Mouse (Mus musculus) forebrain, embryonic 11.5 days (tissue): Measurements from ENCODE around the gene Prrc2b. TPM values are rescaled to one million over a fixed set of nuclear protein-coding genes. Genes with fewer than 3 reads are reported as not detected.

Source experiments
- ATAC-seq: fragments of 200-750 bp; cut with Nextera tagmentation; replicated peaks from 2 replicates; pipeline ENCODE4 v1.8.0; 2017; ENCODE audit warnings: moderate TSS enrichment; ENCODE audit not compliant: low FRiP score
- DNase-seq: peaks from one replicate; pipeline ENCODE4 v3.0.0-alpha.2; 2017; ENCODE audit warnings: low spot score
- H3K27ac ChIP-seq: fragments of 300-500 bp; sonication (generic); 2 replicates; pipeline ENCODE4 v1.5.1; 2014; ENCODE audit warnings: low read depth, low read length
- H3K27me3 ChIP-seq: fragments of 300-500 bp; sonication (generic); 2 replicates; pipeline ENCODE4 v1.6.1; 2014; ENCODE audit warnings: mild to moderate bottlenecking, low read length, mixed read lengths; ENCODE audit not compliant: control insufficient read depth, insufficient read depth
- H3K36me3 ChIP-seq: fragments of 300-500 bp; sonication (generic); 2 replicates; pipeline ENCODE4 v1.6.1; 2014; ENCODE audit warnings: mild to moderate bottlenecking, low read length, moderate library complexity, mixed read lengths; ENCODE audit not compliant: control insufficient read depth, insufficient read depth
- H3K4me1 ChIP-seq: fragments of 300-500 bp; sonication (generic); replicated peaks from 2 replicates; pipeline ENCODE4 v1.6.1; 2014; ENCODE audit warnings: low read length, mixed read lengths; ENCODE audit not compliant: control insufficient read depth, insufficient read depth
- H3K4me2 ChIP-seq: fragments of 300-500 bp; sonication (generic); 2 replicates; pipeline ENCODE4 v1.6.1; 2014; ENCODE audit warnings: low read depth, mild to moderate bottlenecking, low read length, moderate library complexity, mixed read lengths; ENCODE audit not compliant: severe bottlenecking
- H3K4me3 ChIP-seq: fragments of 300-500 bp; sonication (generic); 2 replicates; pipeline ENCODE4 v1.5.1; 2014; ENCODE audit warnings: low read depth, low read length
- H3K9ac ChIP-seq: fragments of 300-500 bp; sonication (generic); 2 replicates; pipeline ENCODE4 v1.6.1; 2014; ENCODE audit warnings: low read length
- H3K9me3 ChIP-seq: fragments of 300-500 bp; sonication (generic); 2 replicates; pipeline ENCODE4 v1.6.1; 2016; ENCODE audit warnings: low read length, mixed read lengths; ENCODE audit not compliant: control insufficient read depth
- whole genome bisulfite sequencing: fragments of 180-500 bp; shearing (Covaris S2); extraction: QIAGEN DNeasy Blood & Tissue Kit; methylation state at CpG from one replicate; pipeline ENCODE4 v1.1.7; 2014; 5-methylcytosine and 5-hydroxymethylcytosine counted together
- polyA plus RNA-seq: library from polyadenylated mRNA; unstranded; fragments of >200 nt; fragmentation: Nextera tagmentation; extraction: Ambion mirVana; gene quantifications from 2 replicates; pipeline ENCODE4 v1.2.1, GENCODE M21; 2014

Gene Prrc2b
- polyA plus RNA-seq, 1 experiment from 2014 or later, result 102 TPM

DNA sequence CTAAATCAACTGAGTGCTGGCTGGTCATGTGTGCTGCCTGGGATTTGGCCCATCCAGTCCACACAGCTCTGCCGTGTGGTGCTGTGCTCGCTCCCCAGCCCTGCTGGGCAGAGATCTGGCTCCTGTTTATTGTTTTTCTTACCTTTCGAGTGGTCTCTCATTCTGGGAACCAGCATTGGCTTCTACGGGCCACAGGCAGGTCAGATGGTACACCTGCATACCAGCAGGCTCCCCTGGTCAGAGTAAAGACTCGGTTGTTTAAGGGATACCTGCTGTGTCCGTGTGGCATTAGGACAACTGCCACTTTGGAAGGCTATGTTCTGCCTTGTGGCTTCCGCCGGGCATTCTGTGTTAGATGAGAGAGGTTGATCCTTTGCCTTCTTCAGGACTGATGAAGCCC is 60.8 kb downstream of the Prrc2b start:
- 93% methylated on average over 8 of the region's 8 CpGs for WGBS
- no peak for ATAC-seq
- no peak overlapping the region for H3K9ac ChIP-seq
- H3K4me3 ChIP-seq, result no peak overlapping the region
- H3K4me2 ChIP-seq, result no peak overlapping the region
- H3K4me1 ChIP-seq, result no peaks in the 10 kb centered on the region
- H3K27me3 ChIP-seq, result no peaks in the 10 kb centered on the region
- no peak overlapping the region for H3K27ac ChIP-seq
- DNase-seq, result no peak
- H3K9me3 ChIP-seq, result no peaks in the 10 kb centered on the region
- peaks cover 49% of the 10 kb centered on the region for H3K36me3 ChIP-seq

DNA sequence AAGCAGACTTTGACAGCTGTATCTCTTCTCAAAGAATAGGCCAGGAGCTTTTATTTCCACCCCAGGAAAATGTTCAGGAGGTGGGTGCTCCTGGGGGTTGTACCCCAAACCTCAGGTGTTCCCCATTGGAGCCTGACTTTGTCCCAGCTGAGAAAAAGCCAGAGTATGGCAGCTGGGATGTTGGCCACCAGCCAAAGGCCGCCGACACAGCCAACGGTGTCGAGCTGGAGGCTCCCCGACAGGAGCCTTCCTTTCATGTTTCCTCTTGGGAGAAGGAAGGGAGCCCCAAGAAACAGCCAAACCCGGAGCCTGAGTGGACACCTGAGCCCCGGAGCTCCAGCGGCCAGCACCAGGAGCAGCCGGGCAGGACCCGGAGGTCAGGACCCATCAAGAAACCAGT is 62.1 kb downstream of the Prrc2b start:
- no peaks in the 10 kb centered on the region for H3K4me1 ChIP-seq
- 93% methylated on average over 10 of the region's 10 CpGs for WGBS
- H3K4me3 ChIP-seq, result no peak overlapping the region
- H3K27me3 ChIP-seq, result no peaks in the 10 kb centered on the region
- no peak overlapping the region for H3K4me2 ChIP-seq
- H3K9ac ChIP-seq, result no peak overlapping the region
- ATAC-seq, result no peak
- H3K9me3 ChIP-seq, result no peaks in the 10 kb centered on the region
- H3K36me3 ChIP-seq, result peaks cover 51% of the 10 kb centered on the region
- DNase-seq, result no peak
- no peak overlapping the region for H3K27ac ChIP-seq

DNA sequence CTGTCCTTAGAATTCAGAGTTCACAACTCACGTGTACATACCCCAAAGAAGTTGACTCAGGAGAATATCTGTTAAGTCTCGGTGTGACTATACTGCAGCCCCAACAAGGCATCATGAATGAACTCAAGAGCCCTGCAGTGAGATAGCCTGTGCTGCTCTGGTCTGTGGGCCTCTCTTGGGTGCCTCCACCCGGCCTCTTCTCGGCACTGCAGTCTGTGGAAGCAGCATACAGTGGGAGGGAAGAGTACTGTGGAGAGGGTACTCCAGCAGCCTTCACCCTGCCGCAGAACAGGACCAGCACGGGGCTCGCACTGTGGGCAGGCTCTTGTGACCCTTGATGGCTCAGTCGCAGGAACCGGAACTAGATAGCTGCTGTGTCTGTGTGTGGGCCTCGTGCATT is 64.7 kb downstream of the Prrc2b start:
- Histone ChIP-seq H3K9ac (no peak overlapping the region), H3K9me3 (no peaks in the 10 kb centered on the region), H3K27ac (no peak overlapping the region), H3K4me1 (no peaks in the 10 kb centered on the region), H3K4me2 (no peak overlapping the region), H3K27me3 (no peaks in the 10 kb centered on the region), H3K4me3 (no peak overlapping the region), H3K36me3 (peaks cover 60% of the 10 kb centered on the region)
- WGBS, result 96% methylated on average over 10 of the region's 10 CpGs
- DNase-seq (no peak), ATAC-seq (no peak)

DNA sequence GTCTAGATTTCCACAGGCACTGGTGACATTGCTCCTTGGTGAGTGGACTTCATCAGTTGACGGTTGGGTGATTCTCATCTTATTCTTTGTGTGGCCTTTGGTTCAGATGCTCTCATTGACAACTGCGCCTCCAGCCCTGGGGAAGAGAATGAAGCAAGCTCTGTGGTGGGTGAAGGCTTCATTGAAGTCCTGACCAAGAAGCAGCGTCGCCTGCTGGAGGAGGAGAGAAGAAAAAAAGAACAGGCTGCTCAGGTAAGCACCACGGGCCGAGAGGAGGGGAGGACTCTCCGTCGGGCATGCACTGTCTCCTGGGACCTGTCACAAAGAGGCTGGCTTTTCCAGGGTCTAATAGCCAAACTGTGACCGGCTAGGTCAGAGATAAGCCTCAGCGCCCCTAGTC is 65.6 kb downstream of the Prrc2b start:
- Histone ChIP-seq H3K27ac (no peak overlapping the region), H3K9me3 (no peaks in the 10 kb centered on the region), H3K4me3 (no peak overlapping the region), H3K4me2 (no peak overlapping the region), H3K9ac (no peak overlapping the region), H3K27me3 (no peaks in the 10 kb centered on the region), H3K4me1 (no peaks in the 10 kb centered on the region), H3K36me3 (peaks cover 64% of the 10 kb centered on the region)
- no peak for ATAC-seq
- WGBS, result 92% methylated on average over 10 of the region's 10 CpGs
- no peak for DNase-seq

DNA sequence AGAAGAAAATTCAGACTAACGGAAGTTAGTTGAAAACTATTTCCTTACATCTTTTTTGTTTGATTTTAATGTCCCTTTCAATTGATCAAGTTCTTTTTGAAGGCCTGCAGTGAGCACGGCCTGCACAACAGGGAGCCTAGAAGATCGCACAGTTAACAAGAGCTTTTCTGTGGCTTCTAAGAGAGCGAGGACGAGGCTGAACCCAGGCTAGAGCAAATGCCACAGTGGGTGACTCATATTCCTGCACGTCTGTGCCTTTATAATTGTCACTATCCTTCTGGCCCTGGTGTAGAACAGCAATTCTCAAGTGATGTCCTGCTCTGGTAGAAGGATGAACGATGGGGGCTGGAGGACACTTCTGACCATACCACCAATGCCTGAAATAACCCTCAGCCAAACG is 66.8 kb downstream of the Prrc2b start:
- ATAC-seq (no peak), DNase-seq (no peak)
- H3K4me1 ChIP-seq, result no peaks in the 10 kb centered on the region
- H3K36me3 ChIP-seq, result peaks cover 66% of the 10 kb centered on the region
- H3K4me2 ChIP-seq, result no peak overlapping the region
- H3K27me3 ChIP-seq, result no peaks in the 10 kb centered on the region
- H3K9ac ChIP-seq, result no peak overlapping the region
- no peak overlapping the region for H3K4me3 ChIP-seq
- H3K27ac ChIP-seq, result no peak overlapping the region
- 85% methylated on average over 8 of the region's 8 CpGs for WGBS
- H3K9me3 ChIP-seq, result no peaks in the 10 kb centered on the region

DNA sequence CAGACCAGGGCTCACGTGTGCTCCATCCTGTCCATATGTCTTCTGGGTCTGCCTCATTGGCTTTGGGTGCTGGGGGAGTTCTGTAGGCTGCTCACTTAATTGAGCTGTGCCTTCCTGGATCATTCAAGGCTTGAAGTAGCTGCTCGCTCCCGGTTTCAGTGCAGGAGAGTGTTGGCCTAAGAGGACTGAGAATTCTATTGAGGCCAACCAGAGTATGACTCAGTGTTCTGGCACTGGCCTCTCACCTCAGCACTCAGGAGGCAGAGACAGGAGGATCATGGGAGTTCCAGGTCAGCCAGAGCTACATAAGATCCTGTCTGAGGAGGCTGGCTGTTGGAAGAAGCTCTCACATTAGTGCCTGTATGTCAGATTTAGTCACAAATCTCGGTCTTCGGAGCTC is 67.2 kb downstream of the Prrc2b start:
- ATAC-seq (no peak), DNase-seq (no peak)
- WGBS, result 96% methylated on average over 5 of the region's 5 CpGs
- Histone ChIP-seq H3K27ac (no peak overlapping the region), H3K4me2 (no peak overlapping the region), H3K4me3 (no peak overlapping the region), H3K27me3 (no peaks in the 10 kb centered on the region), H3K4me1 (no peaks in the 10 kb centered on the region), H3K9me3 (no peaks in the 10 kb centered on the region), H3K36me3 (peaks cover 63% of the 10 kb centered on the region), H3K9ac (no peak overlapping the region)

DNA sequence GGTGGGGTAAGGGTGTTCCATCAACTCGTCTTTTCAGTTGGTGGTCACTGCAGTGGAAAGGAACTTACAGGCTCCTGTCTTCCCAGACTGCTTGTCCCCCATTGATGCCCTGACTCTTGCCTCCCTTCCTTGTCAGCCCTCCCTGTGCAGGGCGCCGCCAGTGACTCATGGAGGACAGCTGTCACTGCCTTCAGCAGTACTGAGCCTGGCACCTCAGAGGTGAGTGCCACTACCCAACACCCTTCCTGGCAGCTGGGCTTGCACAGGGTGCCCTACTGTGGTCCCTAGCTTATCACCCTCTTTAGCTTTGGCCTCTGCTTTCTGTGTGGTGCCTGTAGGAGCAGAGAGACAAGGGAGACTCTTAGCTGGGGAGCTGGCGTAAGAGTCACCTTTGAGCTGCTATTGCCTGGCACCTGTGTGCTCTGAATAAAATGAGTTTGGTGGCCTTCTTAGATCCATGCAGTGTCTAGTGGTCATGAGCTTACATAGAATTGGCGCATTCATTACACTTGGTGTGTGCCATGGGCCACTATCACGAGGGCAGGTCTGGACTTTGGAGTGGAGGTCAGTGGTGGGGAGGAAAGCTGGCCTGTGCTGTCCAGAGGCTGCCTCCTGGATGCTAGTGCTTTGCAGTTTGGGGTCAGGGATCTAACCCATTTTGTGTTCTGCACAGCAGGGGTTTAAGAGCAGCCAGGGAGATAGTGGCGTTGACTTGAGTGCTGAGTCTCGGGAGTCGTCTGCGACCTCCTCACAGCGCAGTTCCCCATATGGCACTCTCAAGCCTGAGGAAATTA is 67.9 kb downstream of the Prrc2b start:
- ATAC-seq, result no peak
- WGBS, result 86% methylated on average over 11 of the region's 11 CpGs
- H3K36me3 ChIP-seq, result peaks cover 66% of the 10 kb centered on the region

DNA sequence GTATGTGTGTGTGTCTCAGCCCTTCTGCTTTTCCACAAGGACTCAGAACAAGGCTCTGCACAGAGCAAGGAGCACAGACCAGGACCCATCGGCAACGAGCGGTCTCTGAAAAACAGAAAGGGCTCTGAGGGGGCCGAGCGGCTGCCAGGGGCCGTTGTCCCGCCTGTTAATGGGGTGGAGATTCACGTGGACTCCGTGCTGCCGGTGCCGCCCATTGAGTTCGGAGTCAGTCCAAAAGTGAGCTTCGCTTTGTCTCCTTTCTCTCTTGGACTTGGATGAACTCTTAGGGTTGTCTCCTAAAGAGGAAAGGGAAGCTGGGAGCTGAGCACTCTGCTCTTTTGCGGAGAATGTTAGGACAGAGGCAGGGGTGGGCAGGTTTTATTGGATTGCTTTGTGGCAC is 68.6 kb downstream of the Prrc2b start:
- Histone ChIP-seq H3K27ac (no peak overlapping the region), H3K4me3 (no peak overlapping the region), H3K36me3 (peaks cover 67% of the 10 kb centered on the region), H3K4me2 (no peak overlapping the region), H3K27me3 (no peaks in the 10 kb centered on the region), H3K9ac (no peak overlapping the region), H3K9me3 (no peaks in the 10 kb centered on the region), H3K4me1 (no peaks in the 10 kb centered on the region)
- no peak for DNase-seq
- WGBS, result 94% methylated on average over 14 of the region's 14 CpGs
- no peak for ATAC-seq

More for the DNA sequence above, 67.9 kb downstream of the Prrc2b start:
- Histone ChIP-seq H3K9ac (no peak overlapping the region), H3K4me1 (no peaks in the 10 kb centered on the region), H3K4me2 (no peak overlapping the region), H3K27ac (no peak overlapping the region), H3K27me3 (no peaks in the 10 kb centered on the region), H3K9me3 (no peaks in the 10 kb centered on the region), H3K4me3 (no peak overlapping the region)
- DNase-seq, result no peak

DNA sequence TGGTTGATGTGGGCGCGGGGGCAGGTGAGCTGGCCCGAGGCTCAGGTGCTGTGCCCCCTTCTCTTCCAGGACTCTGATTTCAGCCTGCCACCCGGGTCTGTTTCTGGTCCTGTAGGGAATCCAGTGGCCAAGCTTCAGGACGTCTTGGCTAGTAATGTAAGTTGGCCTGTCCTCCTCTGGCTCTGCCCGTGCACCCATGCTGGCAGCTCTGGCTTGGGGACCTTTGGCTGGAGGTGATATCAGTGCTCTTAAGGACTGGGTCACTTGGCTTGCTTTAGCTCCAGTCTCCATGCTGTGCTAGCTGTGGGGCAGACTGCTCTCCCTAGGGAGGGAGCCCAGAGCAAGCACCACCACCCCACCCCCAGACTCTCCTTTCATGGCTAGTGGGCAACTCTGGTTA is 69.1 kb downstream of the Prrc2b start:
- Histone ChIP-seq H3K27ac (no peak overlapping the region), H3K4me3 (no peak overlapping the region), H3K4me2 (no peak overlapping the region), H3K27me3 (no peaks in the 10 kb centered on the region), H3K9me3 (no peaks in the 10 kb centered on the region), H3K9ac (no peak overlapping the region), H3K36me3 (peaks cover 66% of the 10 kb centered on the region), H3K4me1 (no peaks in the 10 kb centered on the region)
- no peak for ATAC-seq
- 91% methylated on average over 6 of the region's 6 CpGs for WGBS
- no peak for DNase-seq
